Mouse (Mus musculus) bone marrow macrophage, adult 2 months (primary cell): ENCODE data around the gene Vill.

ENCODE experiments used
- CTCF ChIP-seq: IDR thresholded peaks from 2 replicates; pipeline ENCODE4 v1.5.1; 2012; ENCODE audit warnings: low read depth, mild to moderate bottlenecking, low read length, moderate library complexity
- POLR2A ChIP-seq: IDR thresholded peaks from 2 replicates; pipeline ENCODE4 v1.6.1; 2012; ENCODE audit warnings: mild to moderate bottlenecking, low read depth, low read length, borderline replicate concordance

GRCm38 (mm10) chr9:119110640-119111039, 58.1 kb downstream of the Vill start:
- TF ChIP-seq CTCF (no peak), POLR2A (no peak)
